Comparison of ENCODE assay signal across 10 mouse cellular contexts in genomic region chr6:72655309-72656052, GRCm38 (mm10). TPM values are rescaled to one million over a fixed set of nuclear protein-coding genes. Genes with fewer than 3 reads are reported as not detected.
A peak's percentile ranks its signal among the peaks of the same experiment; 100 is the strongest.
DNase-seq lines count a peak whose midpoint lies in the region; ATAC-seq and TF ChIP-seq lines count a peak whose summit lies in the region.
"Had no signal": no experiment of that assay in that cellular context is flagged by ENCODE, and none has a peak within 500 bp of the region (broad histone marks: within the 10 kb centered on the region; RNA-seq: fewer than 3 reads in every experiment).

No protein-coding gene starts in this region.

- H3K4me2 ChIP-seq in forebrain, embryonic 13.5 days, result peak overlapping the region; percentile 51
- H3K4me2 ChIP-seq in midbrain, embryonic 11.5 days, result peak overlapping the region; percentile 26

- intact Hi-C loops in heart, postnatal 25 days (cut with DNase I), result no loop called here

- 25% methylated on average over 20 of the region's 20 CpGs for WGBS in thymus, adult 2 months
- 42% methylated on average over 20 of the region's 20 CpGs for WGBS in forebrain, embryonic 13.5 days
- WGBS in midbrain, embryonic 11.5 days, result 39% methylated on average over 20 of the region's 20 CpGs

- H3K4me3 ChIP-seq in thymus, adult 2 months (ENCODE audit: control insufficient read depth, insufficient read depth, low read length), result peak overlapping the region; percentile 43
- peak overlapping the region; percentile 24 for H3K4me3 ChIP-seq in forebrain, embryonic 13.5 days
- peak overlapping the region; percentile 13; the same call in 1 of the 2 replicates for H3K4me3 ChIP-seq in midbrain, embryonic 11.5 days (ENCODE audit: low read depth, low read length)

- no peaks in the 10 kb centered on the region for H3K9me3 ChIP-seq in forebrain, embryonic 13.5 days (replicated peaks)
- H3K9me3 ChIP-seq in midbrain, embryonic 11.5 days (ENCODE audit: control insufficient read depth, low read length), result no peaks in the 10 kb centered on the region
- H3K9me3 ChIP-seq: G1E had no signal

- no peak for TF ChIP-seq CTCF in thymus, adult 2 months (IDR thresholded peaks at IDR 0.05; ENCODE audit: borderline replicate concordance, control insufficient read depth, extremely low read depth, insufficient read depth, low read length, poor library complexity)

- H3K36me3 ChIP-seq in thymus, adult 2 months (ENCODE audit: control insufficient read depth, insufficient read depth, low read length), result no peaks in the 10 kb centered on the region
- H3K36me3 ChIP-seq in forebrain, embryonic 13.5 days (ENCODE audit: poor library complexity, severe bottlenecking), result no peaks in the 10 kb centered on the region
- no peaks in the 10 kb centered on the region for H3K36me3 ChIP-seq in midbrain, embryonic 11.5 days (ENCODE audit: control insufficient read depth, insufficient read depth, low read length)
- H3K36me3 ChIP-seq: G1E had no signal

- no peaks in the 10 kb centered on the region for H3K27me3 ChIP-seq in thymus, adult 2 months (ENCODE audit: control insufficient read depth, insufficient read depth, low read length)
- H3K27me3 ChIP-seq in forebrain, embryonic 13.5 days, result no peaks in the 10 kb centered on the region
- no peaks in the 10 kb centered on the region for H3K27me3 ChIP-seq in midbrain, embryonic 11.5 days (ENCODE audit: control insufficient read depth, insufficient read depth, low read length)

- H3K9ac ChIP-seq in forebrain, embryonic 13.5 days, result peak overlapping the region; percentile 50; the same call in 1 of the 2 replicates
- peak overlapping the region; percentile 41 for H3K9ac ChIP-seq in midbrain, embryonic 11.5 days (ENCODE audit: low read length)

- peaks cover 9% of the 10 kb centered on the region for H3K4me1 ChIP-seq in thymus, adult 2 months (replicated peaks; ENCODE audit: control insufficient read depth, insufficient read depth, low read length)
- peaks cover 39% of the 10 kb centered on the region for H3K4me1 ChIP-seq in forebrain, embryonic 13.5 days
- H3K4me1 ChIP-seq in midbrain, embryonic 11.5 days (ENCODE audit: control insufficient read depth, insufficient read depth, low read length), result peaks cover 14% of the 10 kb centered on the region

- ATAC-seq in forebrain, embryonic 13.5 days, result peak; percentile 59
- ATAC-seq in midbrain, embryonic 11.5 days (ENCODE audit: low FRiP score), result peak; percentile 77

- TF ChIP-seq POLR2A in thymus, adult 2 months (IDR thresholded peaks at IDR 0.05; ENCODE audit: control insufficient read depth, extremely low read depth, insufficient read depth, low read length, poor library complexity), result no peak

- peak; percentile 35 for DNase-seq in thymus, adult 2 months
- DNase-seq in thymus, postnatal 0 days (ENCODE audit: low spot score), result no peak
- DNase-seq in heart, postnatal 25 days (ENCODE audit: low spot score), result peak; percentile 64
- peak; percentile 80 to 84 for DNase-seq in kidney, postnatal 36 days
- no peak for DNase-seq in midbrain, embryonic 11.5 days (ENCODE audit: low spot score, missing footprints)
- peak; percentile 33 for DNase-seq in thymus, postnatal 25 days
- DNase-seq in cerebellum, postnatal 14 days, result no peak

- H3K27ac ChIP-seq in thymus, adult 2 months (ENCODE audit: control insufficient read depth, insufficient read depth, low read length), result no peak overlapping the region
- H3K27ac ChIP-seq in forebrain, embryonic 13.5 days, result peak overlapping the region; percentile 63
- no peak overlapping the region; the same call in 1 of the 2 replicates for H3K27ac ChIP-seq in midbrain, embryonic 11.5 days (ENCODE audit: low read depth, low read length)
- H3K27ac ChIP-seq: macrophage had no signal

RNA-seq across cellular contexts. Expression of gene Tgoln1, which starts 38.7 kb away (rescaled TPM):
- 33.2 and 37.9 TPM in 2 replicates for polyA plus RNA-seq in thymus, adult 2 months (2012; rRNA removed)
- 43.9 and 44.1 TPM in 2 replicates for polyA plus RNA-seq in thymus, postnatal 0 days (2015; fragmentation: Nextera tagmentation; extraction: Ambion mirVana)
- polyA plus RNA-seq in forebrain, embryonic 13.5 days (2015; fragmentation: Nextera tagmentation; extraction: Ambion mirVana), result 28.8 and 32.0 TPM in 2 replicates
- 10 to 100 TPM; 46.3 to 50.5 TPM for total RNA-seq in heart, postnatal 25 days (2021)
- polyA plus RNA-seq in midbrain, embryonic 11.5 days (2014; fragmentation: Nextera tagmentation; extraction: Ambion mirVana), result 48.7 and 48.9 TPM in 2 replicates

RNA-seq across cellular contexts. Expression of gene Retsat, which starts 57.2 kb away (rescaled TPM):
- 16.5 and 17.1 TPM in 2 replicates for polyA plus RNA-seq in thymus, adult 2 months (2012; rRNA removed)
- polyA plus RNA-seq in thymus, postnatal 0 days (2015; fragmentation: Nextera tagmentation; extraction: Ambion mirVana), result 8.4 and 10.5 TPM in 2 replicates
- 3.6 and 5.5 TPM in 2 replicates for polyA plus RNA-seq in forebrain, embryonic 13.5 days (2015; fragmentation: Nextera tagmentation; extraction: Ambion mirVana)
- 100 to 1,000 TPM; 155 to 157 TPM for total RNA-seq in heart, postnatal 25 days (2021)
- 5.0 and 6.8 TPM in 2 replicates for polyA plus RNA-seq in midbrain, embryonic 11.5 days (2014; fragmentation: Nextera tagmentation; extraction: Ambion mirVana)

RNA-seq across cellular contexts. Expression of gene Elmod3, which starts 57.3 kb away (rescaled TPM):
- polyA plus RNA-seq in thymus, adult 2 months (2012; rRNA removed), result 22.9 and 23.4 TPM in 2 replicates
- polyA plus RNA-seq in thymus, postnatal 0 days (2015; fragmentation: Nextera tagmentation; extraction: Ambion mirVana), result 11.8 and 13.9 TPM in 2 replicates
- 14.1 and 14.8 TPM in 2 replicates for polyA plus RNA-seq in forebrain, embryonic 13.5 days (2015; fragmentation: Nextera tagmentation; extraction: Ambion mirVana)
- total RNA-seq in heart, postnatal 25 days (2021), result 10 to 100 TPM; 11.3 to 19.8 TPM
- 15.4 and 17.4 TPM in 2 replicates for polyA plus RNA-seq in midbrain, embryonic 11.5 days (2014; fragmentation: Nextera tagmentation; extraction: Ambion mirVana)

Comparison
In these comparisons a context has a peak if more than half of its experiments do, and no peak if none do; other contexts are left out.
1. DNase-seq: peak in thymus, adult 2 months (single experiment), heart, postnatal 25 days (single experiment), kidney, postnatal 36 days (2 of 2) and thymus, postnatal 25 days (single experiment); none in thymus, postnatal 0 days (single experiment), midbrain, embryonic 11.5 days (single experiment) and cerebellum, postnatal 14 days (0 of 2).
2. Peak in every context shown above with its lines, with median percentiles within 50 percentile points of each other: H3K4me3 ChIP-seq.